In genomic region chr3:57950431-57951331, GRCm38 (mm10) we compare ENCODE assay signal across 10 mouse cellular contexts.
A peak's percentile ranks its signal among the peaks of the same experiment; 100 is the strongest.
DNase-seq lines count a peak whose midpoint lies in the region; ATAC-seq and TF ChIP-seq lines count a peak whose summit lies in the region.
"Had no signal": no experiment of that assay in that cellular context is flagged by ENCODE, and none has a peak within 500 bp of the region (broad histone marks: within the 10 kb centered on the region; RNA-seq: fewer than 3 reads in every experiment).

No protein-coding gene starts in this region.

- no peak overlapping the region for H3K9ac ChIP-seq in liver, postnatal 0 days (replicated peaks)

- 67% methylated on average over 7 of the region's 7 CpGs for WGBS in liver, postnatal 0 days (ENCODE audit: insufficient replicate concordance)

- no peaks in the 10 kb centered on the region for H3K36me3 ChIP-seq in liver, postnatal 0 days (replicated peaks; ENCODE audit: insufficient read depth, low read length)

- ATAC-seq in monocyte, adult 5-6 weeks (replicated peaks; ENCODE audit: insufficient number of reproducible peaks, low FRiP score, low TSS enrichment, poor library complexity, severe bottlenecking), result no peak
- ATAC-seq in liver, postnatal 0 days, result no peak

- no peak overlapping the region for H3K27ac ChIP-seq in liver, postnatal 0 days (ENCODE audit: low read depth)
- H3K27ac ChIP-seq: macrophage had no signal

- H3K9me3 ChIP-seq in liver, postnatal 0 days (ENCODE audit: low read length), result no peaks in the 10 kb centered on the region

- H3K4me1 ChIP-seq in liver, postnatal 0 days (ENCODE audit: insufficient read depth), result no peaks in the 10 kb centered on the region

- intact Hi-C loops in heart, postnatal 14 days (cut with DNase I), result no loop called here

- H3K4me3 ChIP-seq in liver, postnatal 0 days (ENCODE audit: low read depth, low read length), result no peak overlapping the region

- H3K27me3 ChIP-seq in liver, postnatal 0 days (ENCODE audit: insufficient read depth, low read length), result no peaks in the 10 kb centered on the region

- no peak for TF ChIP-seq EP300 in liver, postnatal 0 days (IDR thresholded peaks at IDR 0.05; ENCODE audit: low read depth)

- peak; percentile 32 to 57 for DNase-seq in layer of hippocampus, postnatal 14 days (ENCODE audit: low spot score in 2 of 2)
- no peak for DNase-seq in layer of hippocampus, adult 9-10 months (ENCODE audit: low spot score)
- DNase-seq in frontal cortex, postnatal 10 days (ENCODE audit: low spot score in 2 of 2), result peak; percentile 14 to 26
- peak; percentile 5 to 8 for DNase-seq in heart, postnatal 14 days
- peak; percentile 13 to 31 for DNase-seq in right cerebral cortex, adult 2 months (ENCODE audit: low spot score in 2 of 2)
- no peak for DNase-seq in c-Kit-positive CD71-positive TER-119-positive erythroid progenitor cells, embryonic 14.5 days (ENCODE audit: low spot score)
- no peak for DNase-seq in liver, postnatal 0 days
- DNase-seq: adrenal gland, postnatal 10 days had no signal

- no peak for TF ChIP-seq CTCF in liver, postnatal 0 days (IDR thresholded peaks at IDR 0.05; ENCODE audit: low read depth)

- H3K4me2 ChIP-seq in liver, postnatal 0 days (ENCODE audit: low read depth, low read length), result no peak overlapping the region

Comparison
In these comparisons a context has a peak if more than half of its experiments do, and no peak if none do; other contexts are left out.
1. DNase-seq: peak in layer of hippocampus, postnatal 14 days (2 of 2), frontal cortex, postnatal 10 days (2 of 2), heart, postnatal 14 days (2 of 2) and right cerebral cortex, adult 2 months (2 of 2); none in layer of hippocampus, adult 9-10 months (single experiment), c-Kit-positive CD71-positive TER-119-positive erythroid progenitor cells, embryonic 14.5 days (single experiment) and liver, postnatal 0 days (single experiment).